Mouse (Mus musculus) embryo, embryonic 11.5 days (tissue): ENCODE data around the gene Myadml2.

Experiments
- DNase-seq: peaks from one replicate; pipeline ENCODE4 v3.0.0-alpha.2; 2012; ENCODE audit warnings: low read depth, low spot score

Gene Myadml2

DNA sequence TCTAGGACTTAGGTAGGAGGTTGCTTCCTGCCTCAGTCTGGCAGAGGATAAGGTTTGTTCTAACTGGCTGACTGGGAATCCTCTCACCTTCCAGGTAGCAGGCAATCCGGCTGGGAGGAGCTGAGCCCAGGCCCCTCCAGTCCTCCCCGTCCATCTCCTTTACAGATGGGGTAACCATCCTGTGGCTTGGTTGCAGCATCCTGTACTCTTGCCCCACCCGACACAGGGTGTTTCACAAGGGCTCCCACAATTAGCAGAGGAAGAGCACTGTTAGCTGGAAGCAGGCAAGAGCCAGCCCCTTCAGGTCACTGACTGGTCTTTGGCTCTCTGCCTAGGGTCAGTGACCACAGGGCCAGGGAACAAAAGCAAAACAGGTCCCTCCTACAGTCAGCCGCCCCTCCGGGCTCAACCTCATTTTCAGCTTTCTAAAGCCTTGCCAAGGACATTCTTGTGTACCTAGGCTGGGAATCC lies 17.5 kb downstream of the Myadml2 start:
- no peak for DNase-seq

DNA sequence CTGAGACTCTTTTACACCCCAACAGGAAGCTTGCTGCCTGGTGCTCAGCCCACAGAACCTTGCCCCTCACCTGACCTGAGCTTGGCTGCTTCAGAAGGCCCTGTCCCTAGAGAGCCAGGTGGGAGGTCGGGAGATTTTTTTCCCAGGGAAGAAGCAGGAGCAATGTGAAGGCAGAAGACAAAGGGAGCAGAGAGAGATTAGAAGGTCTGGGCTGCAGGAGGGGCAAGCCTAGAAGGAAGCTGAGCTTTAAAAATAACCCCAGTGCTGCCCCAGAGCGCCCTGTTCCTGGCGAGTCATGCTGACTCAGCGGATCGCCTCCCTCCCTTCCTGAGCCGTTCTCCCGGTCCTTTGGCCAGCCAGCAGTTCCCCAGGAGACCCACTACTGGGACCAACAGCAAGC lies 18.0 kb downstream of the Myadml2 start:
- DNase-seq = no peak

DNA sequence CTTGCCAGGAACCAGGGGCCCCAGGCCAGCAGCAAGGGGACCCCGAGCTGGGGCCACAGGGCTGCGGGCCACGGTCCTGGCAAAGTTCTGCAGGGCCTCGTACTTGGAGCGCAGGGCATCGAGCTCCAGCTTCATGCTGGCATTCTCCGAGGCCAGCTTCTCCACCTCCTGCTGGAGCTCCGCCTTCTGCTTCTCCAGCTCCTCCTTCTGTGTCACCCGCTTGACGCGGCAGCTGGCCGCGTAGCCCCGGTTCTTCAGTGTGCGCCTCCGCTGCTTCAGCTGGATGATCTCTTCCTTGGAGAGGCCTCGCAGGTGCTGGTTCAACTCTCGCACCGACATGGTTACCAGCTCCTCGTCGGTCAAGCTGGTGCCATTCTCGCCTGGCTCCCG lies 18.6 kb downstream of the Myadml2 start:
- no peak for DNase-seq

DNA sequence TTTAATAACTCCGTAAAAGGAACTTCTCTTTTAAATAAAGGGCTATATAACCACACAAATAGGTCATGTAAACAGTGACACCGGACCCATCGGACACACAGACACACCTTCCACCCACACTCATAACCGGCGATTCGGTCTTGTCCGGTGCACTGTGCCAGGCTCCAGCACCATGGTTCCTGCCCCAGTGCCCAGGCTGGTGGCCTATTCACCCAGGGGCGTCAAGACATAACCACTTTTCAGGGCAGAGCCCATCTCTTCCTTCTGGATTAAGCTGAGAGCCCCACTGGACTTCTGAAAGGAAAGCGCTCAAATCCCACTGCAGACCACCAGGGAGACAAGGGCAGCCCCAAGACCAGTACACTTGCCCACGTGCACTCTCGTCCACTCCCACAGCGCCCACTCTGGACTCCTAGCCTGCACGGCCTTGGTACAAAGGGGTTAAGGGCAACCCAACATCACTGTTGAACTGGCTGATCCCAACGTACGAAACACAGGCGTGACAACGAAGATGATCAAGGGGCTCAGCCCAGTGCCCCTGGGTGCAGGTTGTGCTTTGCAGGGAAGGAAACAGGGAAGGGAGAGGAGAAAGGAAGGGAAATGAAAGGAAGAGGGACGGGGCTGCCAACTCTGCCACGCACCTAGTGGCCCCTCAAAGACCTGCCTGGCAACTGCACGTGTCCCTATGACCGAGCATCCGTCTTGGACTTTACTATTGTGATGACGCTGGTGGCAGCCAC lies 19.2 kb downstream of the Myadml2 start:
- no peak for DNase-seq

DNA sequence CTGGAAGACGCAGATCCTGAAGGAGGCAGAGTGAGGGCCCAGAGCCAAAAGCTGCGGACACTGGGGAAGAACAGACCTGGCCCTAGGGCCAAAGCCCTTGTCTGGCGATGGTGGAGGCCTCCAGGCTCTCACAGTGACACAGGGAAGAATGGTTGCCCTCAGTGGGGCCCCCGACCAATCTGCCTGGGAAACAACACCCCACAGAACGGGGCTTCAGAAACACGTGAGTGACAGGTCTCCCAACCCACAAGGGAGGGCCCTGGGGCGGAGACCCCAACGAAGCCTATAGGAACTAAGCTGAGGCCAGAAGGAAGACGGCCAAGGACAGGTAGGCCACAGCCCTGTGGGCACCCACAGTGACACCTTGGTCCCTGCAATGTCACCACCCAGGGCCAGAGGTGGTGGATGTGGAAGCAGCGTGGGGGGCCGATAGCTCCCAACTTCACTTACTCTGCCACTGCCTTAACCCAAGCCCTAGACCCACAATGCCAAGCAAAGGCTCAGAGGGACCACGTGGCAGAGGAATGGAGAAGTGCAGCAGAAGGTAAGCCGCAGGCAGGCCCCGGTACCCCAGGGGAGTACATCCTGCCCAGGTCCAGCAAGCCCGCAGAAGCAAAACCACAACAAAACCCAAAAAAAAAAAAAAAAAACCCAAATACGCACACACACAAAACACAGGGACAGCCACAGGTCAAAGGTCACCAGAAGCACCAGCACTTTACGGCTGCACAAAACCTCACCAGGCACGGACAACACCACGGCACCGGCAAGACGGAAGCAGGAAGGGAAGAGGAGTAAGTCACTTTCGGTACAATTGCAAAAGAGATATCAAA lies 20.3 kb downstream of the Myadml2 start:
- DNase-seq = no peak

DNA sequence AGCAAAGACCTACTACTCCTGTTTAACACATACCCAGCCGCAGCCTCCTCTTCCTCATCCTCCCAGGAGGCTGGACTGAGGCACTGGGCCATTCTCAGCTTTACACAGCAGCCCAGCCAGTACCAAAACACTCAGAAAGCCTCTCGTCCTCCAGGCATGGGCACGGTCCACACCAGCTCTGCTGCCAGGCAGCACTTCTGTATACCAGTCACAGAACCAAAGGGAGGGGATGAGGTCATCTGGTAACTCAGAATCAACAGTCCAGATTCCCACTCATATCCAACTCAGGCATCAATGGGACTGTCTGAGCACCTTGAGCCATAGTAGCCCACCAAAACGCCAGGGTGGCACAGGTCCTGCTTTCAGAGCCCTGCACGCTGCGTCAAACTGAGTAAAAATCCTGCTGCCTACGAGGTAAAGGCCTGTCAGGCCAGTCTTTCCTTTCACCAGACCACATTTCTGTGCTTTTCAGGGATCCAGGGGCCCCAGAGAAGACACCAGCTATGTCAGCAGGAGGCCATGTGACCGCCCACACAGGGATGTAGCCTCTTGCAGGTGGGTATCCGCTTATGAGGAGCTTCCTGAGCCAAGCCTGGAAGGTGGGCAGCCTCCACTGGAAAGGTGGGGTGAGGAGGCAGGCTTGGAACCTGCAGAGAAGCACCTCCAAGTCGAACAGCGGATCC lies 21.0 kb downstream of the Myadml2 start:
- DNase-seq = no peak

DNA sequence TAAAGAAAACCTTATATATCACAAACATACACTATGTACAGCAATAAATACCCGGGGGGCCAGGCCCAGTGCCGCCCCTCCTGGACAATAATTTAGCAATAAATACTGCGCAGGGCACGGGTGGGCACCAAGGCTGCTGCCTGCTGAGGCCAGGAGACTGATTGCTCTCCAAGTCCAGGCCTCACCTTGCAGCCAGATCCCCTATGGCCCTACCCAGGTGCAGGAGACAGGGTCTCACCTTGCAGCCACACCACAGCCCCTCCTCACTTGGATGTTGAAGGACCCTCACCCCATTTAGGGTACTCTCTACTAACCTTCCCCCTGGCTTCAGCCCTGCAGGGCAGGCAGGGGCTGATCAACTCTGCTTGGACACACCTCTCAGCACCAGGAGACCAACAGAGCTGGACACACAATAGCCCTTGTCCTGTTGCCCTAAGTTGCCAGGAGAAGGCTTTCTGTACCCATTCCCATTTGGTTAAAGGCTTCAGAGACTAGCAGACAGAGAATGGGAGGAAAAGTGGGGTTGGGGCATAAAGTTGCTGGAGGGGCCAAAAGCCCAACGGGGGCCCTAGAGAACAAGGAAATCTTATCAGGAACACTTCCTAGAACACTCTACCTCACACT lies 22.7 kb downstream of the Myadml2 start, which contains the start of gene Sirt7:
Gene Sirt7, minus strand, starts transcription at position 89 of the 624 bp plus-strand sequence.
- DNase-seq = no peak

DNA sequence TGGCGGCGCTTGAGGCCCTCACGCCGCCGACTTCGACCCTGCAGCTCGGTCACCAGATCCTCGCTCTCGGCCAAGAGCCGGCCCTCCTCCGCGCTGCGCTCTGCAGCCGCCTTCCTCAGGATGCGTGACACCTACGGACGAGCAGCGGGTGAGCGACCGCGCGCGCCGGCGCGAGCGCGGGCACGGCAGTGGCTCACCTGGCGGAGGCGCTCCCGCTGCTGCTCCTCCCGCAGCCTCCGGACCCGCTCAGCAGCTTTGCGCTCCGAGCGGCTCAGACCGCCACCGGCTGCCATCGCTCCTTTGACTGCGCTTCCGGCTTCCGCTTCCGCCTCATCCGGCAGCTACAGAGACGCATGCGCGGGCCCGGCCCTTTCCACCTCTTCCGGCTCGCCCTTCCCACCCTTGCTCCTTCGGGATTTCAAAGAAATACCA lies 23.3 kb downstream of the Myadml2 start:
- DNase-seq = peak; percentile 71

DNA sequence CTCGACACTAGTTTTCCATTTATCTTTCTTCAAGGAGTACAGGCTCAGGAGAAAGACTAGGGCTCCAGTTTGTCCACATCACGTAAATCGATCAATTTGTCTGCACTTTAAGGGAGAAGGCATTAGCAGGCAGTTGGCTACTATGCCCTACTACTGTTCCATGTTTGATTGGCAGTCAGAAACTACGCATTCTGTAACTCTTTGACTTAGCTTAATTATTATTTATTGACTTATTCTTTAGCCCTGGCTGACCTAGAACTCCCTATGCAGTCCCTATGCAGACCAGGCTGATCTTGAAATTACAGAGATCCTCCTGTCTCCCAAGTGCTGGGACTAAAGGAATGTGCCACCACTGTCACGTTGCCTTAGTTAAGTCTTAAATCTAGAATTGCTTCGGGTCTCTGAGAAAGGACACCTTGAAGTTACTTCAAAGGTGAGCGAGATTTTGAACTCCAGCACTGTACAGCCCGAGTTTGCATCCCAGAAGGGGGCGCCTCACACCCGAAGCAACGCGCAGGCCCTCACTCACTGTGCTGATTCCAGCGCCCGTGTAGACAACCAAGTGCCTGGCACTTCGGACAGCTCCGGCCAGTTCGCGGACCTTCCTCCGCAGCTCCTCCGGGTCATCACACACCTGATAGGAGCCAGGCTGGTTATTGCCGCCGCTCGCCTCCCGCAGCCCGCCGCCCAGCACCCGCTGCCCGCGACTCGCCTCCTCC lies 23.8 kb downstream of the Myadml2 start:
- DNase-seq = no peak

DNA sequence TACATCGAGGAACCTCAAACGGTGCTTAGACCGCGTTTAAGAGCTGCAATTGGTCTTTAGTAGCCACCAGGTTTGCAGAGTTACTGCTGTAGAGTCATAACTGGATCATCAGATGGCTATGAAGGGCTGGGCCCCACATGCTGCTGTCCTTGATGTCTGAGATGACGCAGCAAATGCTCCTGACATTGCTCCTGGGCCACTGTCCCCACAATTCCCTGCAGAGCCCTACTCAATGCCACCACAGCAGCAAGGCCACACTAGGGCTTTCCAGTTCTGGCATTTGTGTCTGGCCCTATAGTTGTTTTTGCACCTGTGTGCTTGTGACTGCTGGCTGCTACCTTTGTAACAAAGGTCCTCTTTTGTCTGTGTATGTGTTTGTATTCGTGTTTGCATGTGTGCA lies 25.2 kb downstream of the Myadml2 start:
- no peak for DNase-seq

DNA sequence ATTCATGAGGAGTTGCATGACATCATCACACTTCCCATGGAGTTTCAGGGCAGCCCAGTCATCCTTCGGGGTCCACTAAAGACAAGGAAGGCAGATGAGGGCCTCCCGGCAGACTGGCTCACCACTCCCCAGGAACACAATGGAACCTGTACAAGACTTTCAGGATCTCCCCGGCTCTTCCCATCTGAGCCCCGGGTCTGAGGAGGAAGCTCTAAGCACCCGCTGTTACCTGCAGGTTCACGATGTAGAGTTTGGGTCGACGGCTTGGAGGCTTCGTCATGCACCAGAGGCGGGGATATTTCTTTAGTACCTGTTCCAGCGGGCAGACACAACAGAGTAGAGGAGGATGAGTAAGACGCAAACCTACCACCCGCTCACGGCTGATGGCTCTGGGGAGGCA lies 27.8 kb downstream of the Myadml2 start:
- no peak for DNase-seq

DNA sequence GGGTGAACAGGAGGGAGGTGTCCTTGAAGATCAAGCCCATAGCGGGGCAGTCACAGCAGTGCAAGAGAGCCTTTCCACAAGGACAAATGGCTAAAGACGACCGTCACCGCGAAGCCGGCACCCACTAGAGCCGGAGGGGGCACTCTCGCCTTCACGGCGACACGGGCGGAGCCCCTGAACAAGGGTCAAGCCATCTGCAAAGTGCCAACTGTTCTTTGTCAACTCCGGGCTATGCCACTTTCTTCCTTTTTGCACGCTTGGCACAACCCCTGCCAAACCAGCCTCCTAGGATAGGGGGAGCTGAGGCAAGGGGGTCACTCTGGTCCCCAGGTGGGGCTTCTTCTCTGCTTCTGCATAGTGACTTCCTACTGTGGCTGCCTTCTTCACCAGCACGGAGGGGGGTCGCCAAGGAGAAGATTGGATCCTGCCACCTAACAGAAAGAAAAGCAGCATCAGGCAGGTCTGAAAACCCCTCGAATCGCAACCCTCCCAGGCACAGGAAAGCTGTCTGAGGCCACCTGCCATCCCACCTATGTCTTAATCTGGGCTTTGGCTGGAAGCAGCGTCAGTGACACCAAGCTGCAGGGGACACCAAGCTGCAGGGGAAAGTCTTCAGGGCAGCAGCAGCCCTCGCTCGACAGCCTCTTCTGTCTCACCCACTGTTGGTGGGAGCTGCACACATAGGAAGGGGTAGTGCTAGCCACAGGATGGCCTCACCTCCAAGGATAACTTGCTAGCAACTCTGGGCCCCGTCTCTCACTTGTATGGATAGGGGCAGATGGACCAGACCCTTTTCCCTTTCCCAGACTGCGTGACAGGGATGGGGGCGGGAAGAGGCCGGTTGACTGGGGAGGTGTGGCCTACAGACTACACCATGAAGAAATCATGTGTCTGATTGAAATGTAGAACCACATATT lies 29.1 kb downstream of the Myadml2 start:
- no peak for DNase-seq

DNA sequence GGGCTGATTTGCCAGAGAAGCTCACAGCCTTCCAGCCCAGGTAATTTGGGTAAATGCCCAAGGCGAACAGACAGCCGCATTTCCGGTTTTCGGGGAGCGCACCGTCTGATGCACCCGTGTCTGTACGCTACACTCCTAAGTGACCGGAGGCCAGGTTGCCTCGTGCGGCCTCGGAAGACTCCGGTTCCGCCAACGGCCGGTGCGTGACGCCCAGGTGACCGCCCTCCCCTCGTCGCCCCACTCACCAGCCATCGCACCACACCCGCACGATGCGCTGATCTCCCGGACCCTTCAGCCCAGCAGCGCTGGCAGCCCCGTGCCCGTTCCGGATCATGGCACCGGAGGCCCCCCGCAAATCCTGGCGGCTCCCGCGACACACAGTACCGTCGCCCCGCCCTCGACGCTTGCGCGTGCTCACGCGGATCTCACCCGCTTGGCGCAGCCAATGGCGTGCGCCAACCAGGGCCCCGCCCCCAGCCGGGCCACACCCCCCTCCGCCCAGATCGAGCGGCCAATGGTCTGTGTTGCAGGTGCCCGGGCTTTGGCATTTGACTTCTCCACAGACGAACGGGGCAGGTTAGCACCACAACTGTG lies 30.3 kb downstream of the Myadml2 start, which contains the start of gene Pcyt2:
Gene Pcyt2, minus strand, starts transcription at position 418 of the 594 bp plus-strand sequence.
- DNase-seq = peak; percentile 87

DNA sequence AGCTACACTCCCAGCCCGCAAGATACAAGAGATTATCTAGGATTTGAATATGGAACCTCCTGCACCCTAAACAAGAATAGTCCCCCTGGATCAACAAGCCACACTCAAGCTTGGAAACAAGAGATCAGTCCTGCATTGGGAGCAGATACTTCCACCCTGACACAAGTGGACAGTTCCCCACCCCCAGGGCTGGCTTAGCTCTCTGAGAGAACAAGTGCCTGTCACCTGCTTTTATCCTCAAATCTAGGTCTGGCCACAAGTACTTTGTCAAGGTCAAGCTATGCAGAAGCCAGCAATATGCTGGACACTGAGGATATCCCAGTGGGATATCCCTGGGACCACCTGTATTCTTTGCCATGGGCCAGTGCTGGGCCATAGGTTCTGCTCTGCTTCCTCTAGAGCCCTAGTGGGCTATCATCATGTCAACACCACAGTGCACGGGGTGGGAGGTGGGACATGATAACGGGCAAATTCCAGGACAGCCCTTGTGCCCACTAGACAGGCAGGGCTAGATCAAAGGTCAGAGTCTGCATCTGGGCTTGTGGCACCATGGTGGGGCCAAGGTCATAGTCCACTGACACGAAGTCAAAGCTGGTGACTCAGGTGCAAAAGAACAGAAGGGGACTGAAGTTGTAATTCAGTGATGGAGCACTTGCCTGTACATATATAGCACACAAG lies 31.2 kb downstream of the Myadml2 start:
- no peak for DNase-seq

DNA sequence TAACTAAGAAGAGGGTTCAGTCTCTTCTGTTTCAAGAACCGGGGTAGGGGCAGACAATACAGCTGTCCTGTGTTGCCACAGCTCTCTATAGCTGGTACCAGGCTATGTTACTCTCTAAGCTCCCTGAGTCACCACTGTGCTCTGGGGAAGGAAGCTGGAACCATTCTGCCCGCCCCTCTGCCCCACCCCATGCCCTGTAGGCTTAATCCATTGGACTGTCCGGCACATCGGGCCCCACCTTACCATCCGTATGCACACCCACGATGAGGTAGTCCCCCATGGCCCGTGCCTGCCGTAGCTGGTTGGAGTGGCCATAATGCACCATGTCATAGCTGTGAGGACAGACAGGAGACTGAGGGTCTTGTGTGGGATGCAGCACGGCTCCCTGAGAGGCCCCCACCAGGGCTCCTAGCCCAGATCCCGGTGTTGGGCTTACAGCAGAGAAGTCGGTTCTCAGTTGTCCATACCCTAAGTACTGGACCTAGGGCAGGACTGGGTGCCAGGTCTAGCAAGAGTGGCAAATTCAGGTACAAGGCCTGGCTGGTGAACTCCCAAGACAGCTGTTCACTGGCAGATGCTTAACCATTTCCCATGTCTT lies 32.3 kb downstream of the Myadml2 start:
- no peak for DNase-seq

DNA sequence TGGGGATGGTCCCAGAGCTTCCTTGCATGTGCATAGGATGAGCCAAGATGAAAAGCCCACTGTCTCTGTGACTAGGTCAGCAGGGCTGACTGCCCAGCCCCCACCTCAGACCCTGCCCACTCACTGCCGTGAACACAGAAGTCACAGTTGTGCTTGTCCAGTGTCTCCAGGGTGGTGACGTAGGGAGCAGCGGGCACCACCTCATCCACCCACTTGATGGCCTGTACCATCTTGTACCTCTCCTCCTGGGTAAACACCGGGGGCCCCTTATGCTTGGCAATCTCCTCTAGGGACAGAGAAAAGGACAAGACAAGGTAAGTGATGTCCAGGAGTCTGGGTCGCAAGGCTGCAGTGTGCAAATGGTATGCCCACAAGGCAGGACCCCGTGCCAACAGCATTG lies 32.8 kb downstream of the Myadml2 start:
- no peak for DNase-seq

DNA sequence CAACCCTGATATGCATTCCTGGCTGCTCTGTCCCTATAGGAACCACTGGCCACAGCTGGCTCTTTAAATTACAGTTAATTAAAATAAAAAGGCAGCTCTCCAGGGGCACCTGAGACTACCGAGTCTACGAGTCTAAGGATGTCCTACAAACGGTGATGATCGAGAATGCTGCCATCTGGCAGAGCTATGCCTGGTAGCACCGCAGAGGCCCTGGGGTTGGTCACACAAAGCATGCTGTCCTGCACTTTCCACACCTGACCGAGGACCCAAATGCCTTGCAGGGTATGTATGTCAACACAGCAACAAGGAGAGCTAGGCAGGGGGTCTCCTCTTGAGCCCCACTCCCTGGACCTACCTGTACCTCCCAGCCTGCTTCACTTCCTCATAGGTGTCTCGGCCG lies 34.0 kb downstream of the Myadml2 start:
- no peak for DNase-seq

DNA sequence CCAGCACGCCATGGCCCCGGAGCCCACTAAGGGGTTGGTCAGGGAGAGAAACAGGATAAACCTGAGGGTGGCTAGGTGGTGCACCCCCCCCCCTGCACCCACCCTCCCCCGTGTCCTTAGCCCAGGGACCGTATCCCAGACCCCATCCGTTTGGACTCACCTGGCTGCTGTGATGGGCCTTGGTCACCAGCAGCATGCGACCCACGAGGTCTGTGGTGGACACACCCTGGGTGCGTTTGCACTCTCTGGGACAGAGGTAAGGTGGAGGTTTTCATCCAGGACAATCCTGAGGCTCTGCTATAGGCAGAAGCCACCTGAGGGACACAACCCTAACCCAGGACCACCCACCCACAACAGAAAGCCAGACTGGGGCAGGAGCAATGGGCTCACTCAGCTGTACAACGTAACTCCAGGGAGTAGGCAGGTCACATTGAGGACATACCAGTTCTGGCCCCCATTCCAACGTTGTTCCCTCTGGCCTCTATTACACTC lies 34.4 kb downstream of the Myadml2 start:
- no peak for DNase-seq
